Mouse (Mus musculus) ovary, adult 2 months (tissue): Measurements from ENCODE around the gene Krt28. TPM values are rescaled to one million over a fixed set of nuclear protein-coding genes. Genes with fewer than 3 reads are reported as not detected.

ENCODE experiments used
- polyA plus RNA-seq: library from polyadenylated mRNA; depleted of rRNA; stranded (reverse); fragments of >200 nt; gene quantifications from 2 replicates; pipeline ENCODE4 v1.2.3, GENCODE M21; 2012; rRNA removed

Krt28 gene
- polyA plus RNA-seq, result 0.08 TPM in 1 of 2 replicates, not detected in the other

GRCm38 (mm10) chr11:99374803-99375202, at the start of gene Krt28:
Gene Krt28, minus strand, starts transcription at chr11:99374903.

DNA sequence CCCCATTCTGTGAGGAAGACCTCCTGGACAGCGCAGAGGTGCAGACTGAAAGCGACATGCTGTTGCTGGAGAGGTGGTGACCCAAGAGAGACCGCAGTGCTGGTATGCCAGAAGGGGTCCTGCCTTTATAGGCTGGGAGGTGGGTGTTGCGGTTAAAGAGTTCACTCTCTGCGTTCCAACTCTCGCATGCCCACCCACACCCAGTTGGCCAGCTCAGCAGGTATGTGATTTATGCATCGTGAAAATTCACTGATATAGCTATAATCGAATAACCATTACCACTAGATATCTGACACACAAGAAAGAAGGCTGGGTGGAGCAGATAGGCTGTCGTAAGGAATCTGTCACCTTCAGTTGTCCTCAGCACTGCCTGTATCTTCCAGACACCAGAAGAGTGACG, 47.5 kb upstream of the Krt28 start, which contains the start of gene Krt12:
Krt12 (minus strand) TSS at position 101 of the 400 bp plus-strand sequence.

DNA sequence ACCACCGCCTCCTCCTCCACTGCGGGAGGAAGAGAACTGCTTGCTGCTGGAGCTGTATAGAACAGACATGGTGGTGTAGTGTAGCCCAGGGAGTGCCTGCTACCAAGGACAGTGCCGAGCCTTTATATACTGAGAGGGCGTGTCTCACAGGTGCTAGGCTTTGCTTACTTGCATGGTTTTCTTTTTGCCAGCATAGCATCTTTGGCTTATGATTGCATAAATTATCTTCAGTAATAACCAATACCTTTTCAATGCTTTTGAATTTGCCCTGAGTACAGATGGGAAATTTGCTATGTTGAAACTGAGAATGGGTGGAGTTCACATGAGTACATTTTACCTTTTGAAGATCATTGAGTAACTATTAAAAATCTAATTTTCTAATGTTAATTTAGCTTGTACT, 14.6 kb upstream of the Krt28 start, which contains the start of gene Krt10:
Krt10 (minus strand) TSS at position 101 of the 400 bp plus-strand sequence.

GRCm38 (mm10) chr11:99351004-99351403, 23.7 kb downstream of the Krt28 start, which contains the start of gene Krt27:
Gene Krt27, minus strand, starts transcription at chr11:99351104.

DNA sequence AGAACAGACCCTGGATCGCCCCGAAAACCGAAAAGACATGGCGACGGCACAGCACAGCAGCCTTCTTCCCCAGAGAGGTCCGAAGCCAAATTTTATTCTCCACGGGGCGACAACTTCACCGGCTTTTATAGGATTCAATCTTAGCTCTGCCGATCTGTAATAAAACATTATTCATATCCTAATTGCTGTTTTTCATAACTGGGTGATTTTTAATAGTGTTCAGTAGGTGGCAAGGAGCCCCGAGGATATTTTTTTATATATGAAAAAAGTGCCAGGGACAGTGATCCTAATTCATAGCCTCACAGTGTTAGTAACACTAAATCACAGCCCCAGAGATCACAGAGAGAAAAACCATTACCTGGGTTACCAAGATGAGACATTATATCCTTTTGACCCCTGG, 36.8 kb downstream of the Krt28 start, which contains the start of gene Krt26:
Krt26 (minus strand) TSS at position 101 of the 400 bp plus-strand sequence.

DNA sequence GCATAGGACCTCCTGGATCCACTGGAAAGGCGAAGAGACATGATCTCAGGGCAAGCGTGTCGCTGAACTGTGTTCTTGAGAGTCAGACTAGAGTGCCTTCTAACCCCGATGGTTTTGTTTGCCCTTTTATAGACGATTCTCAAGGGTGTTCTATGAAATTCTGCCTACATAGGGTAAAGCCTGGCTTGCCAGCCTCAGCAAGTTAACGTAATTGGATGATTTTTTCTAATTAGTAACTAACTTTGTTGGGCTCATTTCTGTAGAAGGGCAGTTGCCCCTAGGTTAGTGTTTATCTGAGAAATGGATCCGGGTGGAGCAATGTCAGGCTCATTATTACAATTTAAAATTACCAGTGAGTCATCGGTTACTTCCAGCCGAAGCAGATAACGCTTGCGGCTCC, 51.9 kb downstream of the Krt28 start, which contains the start of gene Krt25:
Krt25 (minus strand) TSS at position 101 of the 400 bp plus-strand sequence.

Other genes starting within 250 kb of the Krt28 start
- gene Ccr7, start 219.8 kb downstream of the Krt28 start, polyA plus RNA-seq, result 1.5 and 1.7 TPM in 2 replicates
- 21.4 and 22.0 TPM in 2 replicates for gene Smarce1, start 143.9 kb downstream of the Krt28 start, polyA plus RNA-seq
- 0.03 TPM in 1 of 2 replicates, not detected in the other for gene Krt222, start 130.8 kb downstream of the Krt28 start, polyA plus RNA-seq
- not detected in 2 replicates for gene Krt24, start 89.6 kb downstream of the Krt28 start, polyA plus RNA-seq
- 0.15 TPM in 1 of 2 replicates, not detected in the other for gene Krt25, start 52.0 kb downstream of the Krt28 start, polyA plus RNA-seq
- not detected in 2 replicates for gene Krt26, start 36.9 kb downstream of the Krt28 start, polyA plus RNA-seq
- gene Krt27, start 23.8 kb downstream of the Krt28 start, polyA plus RNA-seq, result not detected in 2 replicates
- gene Krt10, start 14.5 kb upstream of the Krt28 start, polyA plus RNA-seq, result 1.5 TPM in 2 replicates
- 0.87 and 2.0 TPM in 2 replicates for gene Krt12, start 47.4 kb upstream of the Krt28 start, polyA plus RNA-seq
- 0.58 and 0.64 TPM in 2 replicates for gene Krt20, start 63.2 kb upstream of the Krt28 start, polyA plus RNA-seq
- gene Krt23, start 118.2 kb upstream of the Krt28 start, polyA plus RNA-seq, result 0.72 and 0.79 TPM in 2 replicates
- gene Krt39, start 146.4 kb upstream of the Krt28 start, polyA plus RNA-seq, result not detected in 2 replicates
- gene Krt40, start 168.3 kb upstream of the Krt28 start, polyA plus RNA-seq, result not detected in 2 replicates
- gene Krtap3-3, start 176.0 kb upstream of the Krt28 start, polyA plus RNA-seq, result not detected in 2 replicates
- not detected in 2 replicates for gene Krtap3-2, start 181.9 kb upstream of the Krt28 start, polyA plus RNA-seq
- not detected in 2 replicates for gene Gm11939, start 184.6 kb upstream of the Krt28 start, polyA plus RNA-seq
- not detected in 2 replicates for gene Krtap3-1, start 191.7 kb upstream of the Krt28 start, polyA plus RNA-seq
- not detected in 2 replicates for gene Krtap1-5, start 206.1 kb upstream of the Krt28 start, polyA plus RNA-seq
- gene Krtap1-4, start 208.8 kb upstream of the Krt28 start, polyA plus RNA-seq, result not detected in 2 replicates
- gene Krtap1-3, start 216.4 kb upstream of the Krt28 start, polyA plus RNA-seq, result not detected in 2 replicates
- gene Krtap9-3, start 223.2 kb upstream of the Krt28 start, polyA plus RNA-seq, result not detected in 2 replicates
- gene Gm11938, start 228.4 kb upstream of the Krt28 start, polyA plus RNA-seq, result not detected in 2 replicates
- not detected in 2 replicates for gene Gm11937, start 235.3 kb upstream of the Krt28 start, polyA plus RNA-seq
- not detected in 2 replicates for gene Krtap2-4, start 239.9 kb upstream of the Krt28 start, polyA plus RNA-seq
- gene Gm11562, start 245.5 kb upstream of the Krt28 start, polyA plus RNA-seq, result 0.18 and 0.21 TPM in 2 replicates